Comparison of ENCODE assay signal across 33 mouse cellular contexts in genomic region chr14:101771756-101772155, GRCm38 (mm10). TPM values are rescaled to one million over a fixed set of nuclear protein-coding genes. Genes with fewer than 3 reads are reported as not detected.
"Had no signal": no experiment of that assay in that cellular context is flagged by ENCODE, and none has a peak within 500 bp of the region (broad histone marks: within the 10 kb centered on the region; RNA-seq: fewer than 3 reads in every experiment).

No protein-coding gene starts in this region.

- H3K9me3 ChIP-seq: heart, embryonic 10.5 days; heart, embryonic 12.5 days; heart, embryonic 13.5 days; heart, embryonic 15.5 days; hindbrain, embryonic 10.5 days; hindbrain, embryonic 12.5 days; hindbrain, embryonic 13.5 days; hindbrain, embryonic 15.5 days; intestine, embryonic 15.5 days; kidney, embryonic 15.5 days had no signal

- H3K4me2 ChIP-seq: heart, embryonic 11.5 days; heart, embryonic 12.5 days; heart, embryonic 13.5 days; heart, embryonic 15.5 days; hindbrain, embryonic 12.5 days; hindbrain, embryonic 13.5 days; hindbrain, embryonic 14.5 days; hindbrain, embryonic 15.5 days; intestine, embryonic 15.5 days; kidney, embryonic 15.5 days had no signal

- H3K27ac ChIP-seq: heart, embryonic 10.5 days; heart, embryonic 13.5 days; heart, embryonic 15.5 days; hindbrain, embryonic 10.5 days; hindbrain, embryonic 12.5 days; hindbrain, embryonic 13.5 days; hindbrain, embryonic 14.5 days; hindbrain, embryonic 15.5 days; hindbrain, postnatal 0 days; intestine, embryonic 15.5 days; kidney, embryonic 15.5 days; kidney, postnatal 0 days; layer of hippocampus, adult 2 months; left cerebral cortex, adult 2 months had no signal

- ATAC-seq: hindbrain, embryonic 16.5 days; hindbrain, postnatal 0 days; inflammation-experienced regulatory T-cells, adult 6 months; intestine, embryonic 15.5 days; intestine, embryonic 16.5 days; intestine, postnatal 0 days had no signal

- DNase-seq: heart, postnatal 10 days; heart, postnatal 14 days; heart, postnatal 36 days; heart, postnatal 4 days; kidney, postnatal 10 days; layer of hippocampus, adult 9-11 months; layer of hippocampus, postnatal 36 days had no signal

- H3K9ac ChIP-seq: heart, embryonic 12.5 days; heart, embryonic 13.5 days; heart, embryonic 15.5 days; hindbrain, embryonic 12.5 days; hindbrain, embryonic 13.5 days; hindbrain, embryonic 14.5 days; hindbrain, embryonic 15.5 days; intestine, embryonic 15.5 days; kidney, embryonic 15.5 days had no signal

- H3K4me3 ChIP-seq: heart, embryonic 10.5 days; heart, embryonic 12.5 days; heart, embryonic 13.5 days; heart, embryonic 15.5 days; hindbrain, embryonic 10.5 days; hindbrain, embryonic 12.5 days; hindbrain, embryonic 13.5 days; hindbrain, embryonic 15.5 days; intestine, embryonic 15.5 days; kidney, embryonic 15.5 days; layer of hippocampus, adult 2 months; left cerebral cortex, adult 2 months had no signal

- H3K27me3 ChIP-seq: heart, embryonic 12.5 days; heart, embryonic 13.5 days; heart, embryonic 15.5 days; hindbrain, embryonic 12.5 days; hindbrain, embryonic 13.5 days; hindbrain, embryonic 15.5 days; intestine, embryonic 15.5 days; kidney, embryonic 15.5 days had no signal

- H3K4me1 ChIP-seq: heart, embryonic 15.5 days; hindbrain, embryonic 10.5 days; hindbrain, embryonic 13.5 days; hindbrain, embryonic 15.5 days; intestine, embryonic 15.5 days; kidney, embryonic 15.5 days had no signal

- H3K36me3 ChIP-seq: heart, embryonic 10.5 days; heart, embryonic 12.5 days; heart, embryonic 13.5 days; heart, embryonic 15.5 days; hindbrain, embryonic 10.5 days; hindbrain, embryonic 12.5 days; hindbrain, embryonic 13.5 days; hindbrain, embryonic 15.5 days; intestine, embryonic 15.5 days; kidney, embryonic 15.5 days had no signal

RNA-seq across cellular contexts. Expression of gene Gm9922, which starts 42.1 kb away (rescaled TPM):
- total RNA-seq: hematopoietic stem cell, adult 5-6 weeks; hindbrain, postnatal 0 days; layer of hippocampus, adult 18-20 months; layer of hippocampus, adult 2 months; layer of hippocampus, postnatal 14 days; layer of hippocampus, postnatal 36 days; left cerebral cortex, adult 18-20 months; left cerebral cortex, adult 2 months; left cerebral cortex, adult 8-10 months had no signal
- polyA plus RNA-seq: hindbrain, embryonic 10.5 days; hindbrain, embryonic 11.5 days; hindbrain, embryonic 13.5 days; hindbrain, embryonic 14.5 days; hindbrain, embryonic 15.5 days; inflammation-experienced regulatory T-cells, adult 6 months had no signal
